In genomic region chr17:62687369-62687768, GRCm38 (mm10) we compare ENCODE assay signal across 9 mouse cellular contexts.
A peak's percentile ranks its signal among the peaks of the same experiment; 100 is the strongest.
DNase-seq lines count a peak whose midpoint lies in the region; ATAC-seq lines count a peak whose summit lies in the region.
"Had no signal": no experiment of that assay in that cellular context is flagged by ENCODE, and none has a peak within 500 bp of the region (broad histone marks: within the 10 kb centered on the region; RNA-seq: fewer than 3 reads in every experiment).

No protein-coding gene starts in this region.

- no peak overlapping the region for H3K4me2 ChIP-seq in forebrain, embryonic 13.5 days
- H3K4me2 ChIP-seq in hindbrain, embryonic 11.5 days (replicated peaks; ENCODE audit: low read depth, low read length) = no peak overlapping the region
- H3K4me2 ChIP-seq: midbrain, embryonic 15.5 days had no signal

- H3K4me3 ChIP-seq in forebrain, embryonic 13.5 days = no peak overlapping the region
- H3K4me3 ChIP-seq in hindbrain, embryonic 11.5 days (ENCODE audit: low read depth, low read length) = no peak overlapping the region
- H3K4me3 ChIP-seq: midbrain, embryonic 15.5 days had no signal

- DNase-seq in left cerebral cortex, adult 11 months (ENCODE audit: low spot score) = peak; percentile 5
- DNase-seq in left cerebral cortex, postnatal 10 days (ENCODE audit: extremely low spot score in 1 of 2, low spot score in 2 of 2) = no peak
- peak; percentile 76 for DNase-seq in adipocyte (ENCODE audit: low spot score)
- DNase-seq in heart, postnatal 10 days = peak; percentile 50 to 59
- no peak for DNase-seq in gastrocnemius, postnatal 25 days
- DNase-seq in hindbrain, embryonic 11.5 days (ENCODE audit: low spot score) = no peak

- ATAC-seq in megakaryocyte progenitor cell, adult 5-6 weeks (replicated peaks; ENCODE audit: poor library complexity) = peak; percentile 77
- ATAC-seq in forebrain, embryonic 13.5 days = no peak
- ATAC-seq in hindbrain, embryonic 11.5 days (ENCODE audit: low FRiP score) = no peak
- ATAC-seq: midbrain, embryonic 15.5 days had no signal

- intact Hi-C loops in left cerebral cortex, postnatal 10 days (cut with DNase I) = no loop called here
- intact Hi-C loops in heart, postnatal 10 days (cut with DNase I) = no loop called here

- peaks cover 15% of the 10 kb centered on the region for H3K4me1 ChIP-seq in forebrain, embryonic 13.5 days
- H3K4me1 ChIP-seq in hindbrain, embryonic 11.5 days (replicated peaks; ENCODE audit: control insufficient read depth, insufficient read depth, low read length) = no peaks in the 10 kb centered on the region

- no peaks in the 10 kb centered on the region for H3K9me3 ChIP-seq in forebrain, embryonic 13.5 days (replicated peaks)
- H3K9me3 ChIP-seq in hindbrain, embryonic 11.5 days (ENCODE audit: control insufficient read depth, low read length) = no peaks in the 10 kb centered on the region
- H3K9me3 ChIP-seq: midbrain, embryonic 15.5 days had no signal

- no peak overlapping the region for H3K9ac ChIP-seq in forebrain, embryonic 13.5 days
- H3K9ac ChIP-seq in hindbrain, embryonic 11.5 days (ENCODE audit: low read depth, low read length) = no peak overlapping the region
- H3K9ac ChIP-seq: midbrain, embryonic 15.5 days had no signal

- no peaks in the 10 kb centered on the region for H3K36me3 ChIP-seq in forebrain, embryonic 13.5 days (ENCODE audit: poor library complexity, severe bottlenecking)
- no peaks in the 10 kb centered on the region for H3K36me3 ChIP-seq in hindbrain, embryonic 11.5 days (ENCODE audit: control insufficient read depth, insufficient read depth, low read length)
- H3K36me3 ChIP-seq: midbrain, embryonic 15.5 days had no signal

- 43% methylated on average over 6 of the region's 6 CpGs for WGBS in forebrain, embryonic 13.5 days
- 59% methylated on average over 6 of the region's 6 CpGs for WGBS in hindbrain, embryonic 11.5 days

- no peaks in the 10 kb centered on the region for H3K27me3 ChIP-seq in forebrain, embryonic 13.5 days
- no peaks in the 10 kb centered on the region for H3K27me3 ChIP-seq in hindbrain, embryonic 11.5 days (ENCODE audit: control insufficient read depth, insufficient read depth, low read length)
- H3K27me3 ChIP-seq: midbrain, embryonic 15.5 days had no signal

- H3K27ac ChIP-seq in forebrain, embryonic 13.5 days = no peak overlapping the region
- no peak overlapping the region for H3K27ac ChIP-seq in hindbrain, embryonic 11.5 days (ENCODE audit: low read depth, low read length)
- H3K27ac ChIP-seq: midbrain, embryonic 15.5 days had no signal

Comparison
In these comparisons a context has a peak if more than half of its experiments do, and no peak if none do; other contexts are left out.
1. DNase-seq: peak in left cerebral cortex, adult 11 months (single experiment), adipocyte (single experiment) and heart, postnatal 10 days (2 of 2); none in left cerebral cortex, postnatal 10 days (0 of 2), gastrocnemius, postnatal 25 days (single experiment) and hindbrain, embryonic 11.5 days (single experiment).